Mouse (Mus musculus): ENCODE results near the gene Otop1. TPM values are rescaled to one million over a fixed set of nuclear protein-coding genes. Genes with fewer than 3 reads are reported as not detected.

The Otop1 gene
- total and polyA plus RNA-seq, 3 experiments, result not detected

GRCm38 (mm10) chr5:38258034-38258772 lies 17.6 kb upstream of the Otop1 start (continued):
- TF ChIP-seq ETS1 (conservative IDR thresholded peaks at IDR 0.05; ENCODE audit: low read depth, low read length) (peak; percentile 56), MAX (IDR thresholded peaks at IDR 0.05; ENCODE audit: low read length) (0 out of 2 replicates have a peak, but pooled peaks have one; percentile 25), CTCF (conservative IDR thresholded peaks at IDR 0.05 in 1 of 2, IDR thresholded peaks at IDR 0.05 in 1 of 2; ENCODE audit: low read depth in 2 of 2, low read length in 2 of 2) (no peak), TBP (conservative IDR thresholded peaks at IDR 0.05; ENCODE audit: low read depth, low read length) (no peak), IRF4 (IDR thresholded peaks at IDR 0.05; ENCODE audit: low read depth, low read length) (peak; percentile 73), EP300 (IDR thresholded peaks at IDR 0.05; ENCODE audit: low read length) (peak; percentile 77), KAT2A (IDR thresholded peaks at IDR 0.05; ENCODE audit: insufficient replicate concordance, low read length) (no peak), POLR2AphosphoS2 (IDR thresholded peaks at IDR 0.05; ENCODE audit: low read depth, low read length) (no peak), TCF12 (IDR thresholded peaks at IDR 0.05; ENCODE audit: low read depth, low read length) (peak; percentile 58)

GRCm38 (mm10) chr5:38258773-38259146 lies 17.0 kb upstream of the Otop1 start:
- H3K27ac ChIP-seq (ENCODE audit: insufficient read depth, low read depth), result peak overlapping the region; percentile 70
- in situ Hi-C loops (cut with MboI; ENCODE audit: low pct_ligation_motif_present, low pct_unique_long_range_greater_than_20kb, low sequenced_read_pairs), result no loop called here
- H3K9me3 ChIP-seq (replicated peaks; ENCODE audit: low read length), result peaks cover 6% of the 10 kb centered on the region
- H3K9ac ChIP-seq (ENCODE audit: insufficient read depth, low read depth), result no peak overlapping the region
- no peak overlapping the region for H3K4me3 ChIP-seq (replicated peaks in 1 of 3; ENCODE audit: low read depth in 2 of 3, low read length in 2 of 3, poor library complexity in 1 of 3)
- DNase-seq (ENCODE audit: extremely low read depth), result peak; percentile 40
- dilution Hi-C loops (cut with MboI; ENCODE audit: extremely low pct_ligation_motif_present, extremely low pct_unique_long_range_greater_than_20kb, low sequenced_read_pairs), result no loop called here
- H3K36me3 ChIP-seq (replicated peaks in 1 of 2; ENCODE audit: control insufficient read depth in 1 of 2, insufficient read depth in 1 of 2, low read length in 1 of 2), result peaks cover 14 to 21% of the 10 kb centered on the region in 2 experiments
- H3K4me1 ChIP-seq (ENCODE audit: control insufficient read depth in 1 of 2, insufficient read depth in 2 of 2), result peaks cover 12 to 40% of the 10 kb centered on the region in 2 experiments
- TF ChIP-seq ELF1 (IDR thresholded peaks at IDR 0.05; ENCODE audit: low read depth, low read length) (no peak), IRF4 (IDR thresholded peaks at IDR 0.05; ENCODE audit: low read depth, low read length) (peak; percentile 68; the same call in 1 of the 2 replicates), BHLHE40 (IDR thresholded peaks at IDR 0.05; ENCODE audit: low read depth, low read length) (peak; percentile 65), CTCF (conservative IDR thresholded peaks at IDR 0.05 in 1 of 2, IDR thresholded peaks at IDR 0.05 in 1 of 2; ENCODE audit: low read depth in 2 of 2, low read length in 2 of 2) (no peak), POLR2AphosphoS2 (IDR thresholded peaks at IDR 0.05; ENCODE audit: low read depth, low read length) (no peak), EP300 (IDR thresholded peaks at IDR 0.05; ENCODE audit: low read length) (peak; percentile 53), RCOR1 (conservative IDR thresholded peaks at IDR 0.05; ENCODE audit: low read depth, low read length) (peak; percentile 80)
- H3K79me2 ChIP-seq (replicated peaks; ENCODE audit: control insufficient read depth, extremely low read depth, insufficient read depth, poor library complexity, severe bottlenecking), result peaks cover 18% of the 10 kb centered on the region
- no peaks in the 10 kb centered on the region for H3K27me3 ChIP-seq (replicated peaks)
- peak overlapping the region; percentile 27; the same call in 1 of the 2 replicates for H3K4me2 ChIP-seq (ENCODE audit: insufficient read depth, low read depth, poor library complexity, severe bottlenecking)

- Histone ChIP-seq H3K36me3 (replicated peaks in 1 of 2; ENCODE audit: control insufficient read depth in 1 of 2, insufficient read depth in 1 of 2, low read length in 1 of 2) (peaks cover 22 to 29% of the 10 kb centered on the region in 2 experiments), H3K9me3 (replicated peaks; ENCODE audit: low read length) (peaks cover 6% of the 10 kb centered on the region), H3K27ac (ENCODE audit: insufficient read depth, low read depth) (peak overlapping the region; percentile 13; the same call in 1 of the 2 replicates), H3K9ac (ENCODE audit: insufficient read depth, low read depth) (peak overlapping the region; percentile 91), H3K4me2 (ENCODE audit: insufficient read depth, low read depth, poor library complexity, severe bottlenecking) (peak overlapping the region; percentile 69; the same call in 1 of the 2 replicates), H3K4me1 (ENCODE audit: control insufficient read depth in 1 of 2, insufficient read depth in 2 of 2) (peaks cover 12 to 40% of the 10 kb centered on the region in 2 experiments), H3K27me3 (replicated peaks) (no peaks in the 10 kb centered on the region), H3K79me2 (replicated peaks; ENCODE audit: control insufficient read depth, extremely low read depth, insufficient read depth, poor library complexity, severe bottlenecking) (peaks cover 18% of the 10 kb centered on the region), H3K4me3 (replicated peaks in 1 of 3; ENCODE audit: low read depth in 2 of 3, low read length in 2 of 3, poor library complexity in 1 of 3) (peak overlapping the region; percentile 73 to 99 (median 75))
- 0 out of 2 replicates have a peak, but pooled peaks have one; percentile 19 for TF ChIP-seq TBP (conservative IDR thresholded peaks at IDR 0.05; ENCODE audit: low read depth, low read length)
- no peak for TF ChIP-seq MAX (IDR thresholded peaks at IDR 0.05; ENCODE audit: low read length)
- no peak for TF ChIP-seq ETS1 (conservative IDR thresholded peaks at IDR 0.05; ENCODE audit: low read depth, low read length)
- no peak for TF ChIP-seq NELFE (IDR thresholded peaks at IDR 0.05; ENCODE audit: low read depth, low read length)
- no peak for TF ChIP-seq TCF12 (IDR thresholded peaks at IDR 0.05; ENCODE audit: low read depth, low read length)
- peak; percentile 9; the same call in 1 of the 2 replicates for TF ChIP-seq MXI1 (IDR thresholded peaks at IDR 0.05; ENCODE audit: low read depth, low read length)
- in situ Hi-C loops (cut with MboI; ENCODE audit: low pct_ligation_motif_present, low pct_unique_long_range_greater_than_20kb, low sequenced_read_pairs), result no loop called here
- DNase-seq (ENCODE audit: extremely low read depth), result no peak
- dilution Hi-C loops (cut with MboI; ENCODE audit: extremely low pct_ligation_motif_present, extremely low pct_unique_long_range_greater_than_20kb, low sequenced_read_pairs), result no loop called here
Measured at GRCm38 (mm10) chr5:38259455-38260106, 16.2 kb upstream of the Otop1 start.

Measured in CH12.LX (cell line).